Mouse (Mus musculus): Measurements from ENCODE around the gene Pcsk2.

- TF ChIP-seq CTCF (IDR thresholded peaks at IDR 0.05; ENCODE audit: low read depth) (no peak), EP300 (IDR thresholded peaks at IDR 0.05; ENCODE audit: low read depth) (no peak)
Measured at GRCm38 (mm10) chr2:143862484-143863231, 316.7 kb downstream of the Pcsk2 start, which contains the start of gene Bfsp1.
